Mouse (Mus musculus) testis, adult 2 months (tissue): ENCODE data around the gene Lrp10. TPM values are rescaled to one million over a fixed set of nuclear protein-coding genes. Genes with fewer than 3 reads are reported as not detected.
A peak's percentile ranks its signal among the peaks of the same experiment; 100 is the strongest.

Experiments
- H3K27ac ChIP-seq: fragments of 200-500 bp; 2 replicates; pipeline ENCODE4 v1.5.1; 2012; ENCODE audit warnings: low read depth, low read length; ENCODE audit not compliant: control insufficient read depth, insufficient read depth
- H3K27me3 ChIP-seq: fragments of 200-500 bp; 2 replicates; pipeline ENCODE4 v1.6.1; 2012; ENCODE audit warnings: mild to moderate bottlenecking, low read length, moderate library complexity; ENCODE audit not compliant: control insufficient read depth, insufficient read depth
- H3K36me3 ChIP-seq: fragments of 200-500 bp; 2 replicates; pipeline ENCODE4 v1.6.1; 2012; ENCODE audit warnings: mild to moderate bottlenecking, low read length; ENCODE audit not compliant: control insufficient read depth, insufficient read depth
- H3K4me1 ChIP-seq: fragments of 200-500 bp; 2 replicates; pipeline ENCODE4 v1.6.1; 2012; ENCODE audit warnings: low read length; ENCODE audit not compliant: control insufficient read depth, insufficient read depth
- H3K4me3 ChIP-seq: fragments of 200-500 bp; 2 replicates; pipeline ENCODE4 v1.5.1; 2012; ENCODE audit warnings: low read depth, mild to moderate bottlenecking, low read length, moderate library complexity, mixed read lengths; ENCODE audit not compliant: control insufficient read depth
- CTCF ChIP-seq: fragments of 200-500 bp; IDR thresholded peaks from 2 replicates; pipeline ENCODE4 v1.5.1; 2012; ENCODE audit warnings: low read depth, mild to moderate bottlenecking, inconsistent platforms, low read length, moderate library complexity; ENCODE audit not compliant: control insufficient read depth, insufficient read depth, insufficient replicate concordance
- POLR2A ChIP-seq: fragments of 200-500 bp; IDR thresholded peaks from 2 replicates; pipeline ENCODE4 v1.6.1; 2012; ENCODE audit warnings: low read depth, mild to moderate bottlenecking, inconsistent platforms, low read length, moderate library complexity; ENCODE audit not compliant: control insufficient read depth
- polyA plus RNA-seq: library from polyadenylated mRNA; depleted of rRNA; stranded (reverse); fragments of >200 nt; gene quantifications from 2 replicates; pipeline ENCODE4 v1.2.3, GENCODE M21; 2012

The Lrp10 gene
- polyA plus RNA-seq, 1 experiment: 13.8 TPM

DNA sequence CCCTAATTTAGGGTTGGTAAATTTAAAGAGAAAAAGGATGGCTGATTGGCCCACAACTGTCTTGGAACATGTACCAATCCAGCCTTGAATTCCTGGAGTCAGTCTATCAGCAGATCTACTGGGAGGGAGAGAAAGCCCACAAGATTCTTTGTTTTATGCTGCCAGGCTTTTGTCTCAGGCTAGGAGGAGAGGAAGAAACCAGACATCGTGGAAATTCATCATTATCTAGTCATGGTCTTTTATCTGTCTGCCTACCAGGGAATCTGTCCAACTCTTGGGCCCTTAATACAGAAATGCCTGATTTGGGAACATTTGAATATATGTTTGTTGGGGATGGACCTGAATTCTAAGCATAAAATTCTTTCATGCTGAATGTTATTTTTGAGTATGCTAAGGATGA is 38.4 kb upstream of the Lrp10 start:
- TF ChIP-seq CTCF: no peak
- Histone ChIP-seq H3K27ac (no peak overlapping the region), H3K4me1 (peaks cover 4% of the 10 kb centered on the region; the same call in 1 of the 2 replicates), H3K36me3 (no peaks in the 10 kb centered on the region), H3K27me3 (no peaks in the 10 kb centered on the region), H3K4me3 (no peak overlapping the region; the same call in 1 of the 2 replicates)

DNA sequence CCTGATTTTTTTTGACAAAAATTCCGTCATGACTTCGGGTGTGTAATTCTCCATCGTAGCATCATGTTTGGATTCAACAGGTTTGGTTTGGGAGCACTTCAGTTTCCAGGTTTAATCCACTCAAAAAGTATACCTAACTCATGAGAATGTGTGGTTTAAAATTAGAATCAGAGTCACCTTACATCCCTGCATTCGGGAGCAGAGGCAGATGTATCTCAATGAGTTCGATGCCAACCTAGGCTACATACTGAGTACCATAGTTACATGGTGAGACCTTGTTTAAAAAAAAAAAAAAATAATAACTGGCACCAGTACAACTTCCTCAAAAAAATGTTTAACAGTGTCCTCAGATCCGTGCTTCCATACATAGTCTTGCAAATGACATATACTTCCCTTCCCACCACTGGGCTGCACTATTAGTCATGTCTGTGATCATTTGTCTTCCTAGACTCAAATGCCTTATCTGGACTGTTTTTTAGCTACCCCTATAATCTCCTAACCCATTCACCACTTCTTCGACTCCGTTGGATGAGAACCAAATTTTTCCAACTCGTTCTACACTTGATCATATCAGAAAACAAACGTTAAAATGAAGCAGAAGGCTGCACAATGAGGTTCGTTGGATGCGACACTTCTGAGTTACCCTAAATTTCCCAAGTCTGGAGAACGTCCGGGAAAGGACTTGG is 37.8 kb upstream of the Lrp10 start:
- peak overlapping the region; percentile 93 for H3K27ac ChIP-seq
- no peaks in the 10 kb centered on the region for H3K27me3 ChIP-seq
- no peaks in the 10 kb centered on the region for H3K36me3 ChIP-seq
- H3K4me1 ChIP-seq: peaks cover 5% of the 10 kb centered on the region
- peak overlapping the region; percentile 88 for H3K4me3 ChIP-seq
- no peak for TF ChIP-seq CTCF
- no peak for TF ChIP-seq POLR2A

GRCm38 (mm10) chr14:54426689-54427398 is 37.1 kb upstream of the Lrp10 start, which contains the start of gene Mrpl52:
Gene Mrpl52, plus strand, starts transcription at chr14:54426909.
- H3K36me3 ChIP-seq: no peaks in the 10 kb centered on the region
- peak within 1 kb of the TSS; percentile 88 for H3K4me3 ChIP-seq
- TF ChIP-seq POLR2A (peak; percentile 92), CTCF (no peak)
- no peaks in the 10 kb centered on the region for H3K27me3 ChIP-seq
- H3K4me1 ChIP-seq: peaks cover 7% of the 10 kb centered on the region
- peak within 1 kb of the TSS; percentile 93 for H3K27ac ChIP-seq

GRCm38 (mm10) chr14:54427696-54428095 is 36.2 kb upstream of the Lrp10 start:
- H3K36me3 ChIP-seq: no peaks in the 10 kb centered on the region
- peaks cover 13% of the 10 kb centered on the region for H3K4me1 ChIP-seq
- H3K27me3 ChIP-seq: no peaks in the 10 kb centered on the region
- TF ChIP-seq POLR2A (no peak), CTCF (no peak)
- H3K27ac ChIP-seq: no peak overlapping the region
- no peak overlapping the region for H3K4me3 ChIP-seq

DNA sequence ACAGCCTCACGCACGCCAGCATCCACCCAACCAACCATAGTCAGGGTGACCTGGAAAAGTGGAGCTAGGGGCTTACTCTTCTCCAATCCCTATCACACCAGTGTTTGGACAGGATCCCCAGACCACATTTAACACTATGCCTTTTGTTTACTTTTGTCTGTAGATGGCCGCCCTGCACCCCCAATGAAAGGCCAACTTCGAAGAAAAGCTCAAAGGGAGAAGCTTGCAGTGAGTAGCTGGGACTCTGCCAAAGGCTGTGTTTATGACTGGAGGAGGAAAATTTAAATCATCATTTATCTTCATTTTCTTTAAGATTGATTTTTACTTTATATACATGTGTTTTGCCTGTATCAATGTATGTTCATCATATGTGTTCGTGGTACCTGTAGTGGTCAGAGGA is 35.5 kb upstream of the Lrp10 start:
- Histone ChIP-seq H3K4me3 (no peak overlapping the region), H3K36me3 (no peaks in the 10 kb centered on the region), H3K27me3 (no peaks in the 10 kb centered on the region), H3K27ac (no peak overlapping the region), H3K4me1 (peaks cover 15% of the 10 kb centered on the region)
- no peak for TF ChIP-seq CTCF
- no peak for TF ChIP-seq POLR2A

DNA sequence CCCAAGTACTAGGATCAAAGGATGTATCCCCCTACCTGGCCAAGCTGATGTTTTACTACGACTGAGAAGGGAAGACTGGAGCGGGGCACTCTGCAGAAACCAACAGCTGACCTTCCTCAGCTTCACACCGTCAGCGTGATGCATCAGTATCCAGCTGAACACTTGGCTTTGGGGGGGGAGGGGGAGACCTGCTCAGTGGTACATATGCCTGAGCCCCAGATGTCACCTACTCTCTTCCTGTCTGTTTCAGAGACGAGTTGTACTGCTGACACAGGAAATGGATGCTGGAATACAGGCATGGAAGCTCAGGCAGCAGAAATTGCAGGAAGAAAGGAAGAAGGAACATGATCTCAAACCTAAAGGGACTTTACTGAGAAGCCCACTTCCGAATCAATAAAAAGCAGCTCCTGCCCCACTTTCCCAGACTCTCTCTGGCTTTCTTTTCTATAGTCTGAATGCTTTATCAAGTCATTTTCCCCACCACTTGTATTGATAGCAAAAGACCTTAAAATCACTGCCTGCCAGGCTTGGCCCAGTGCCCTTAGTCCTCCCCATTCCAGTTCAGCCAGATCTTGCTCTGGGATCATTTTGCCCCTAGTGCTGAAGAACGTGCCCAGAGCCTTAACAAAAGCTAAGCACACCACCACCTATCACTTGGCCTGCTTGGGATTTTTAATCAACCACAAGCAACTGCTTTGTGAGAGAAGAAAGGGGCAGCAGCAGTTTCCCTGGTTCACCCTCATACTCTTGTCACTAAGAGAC is 34.4 kb upstream of the Lrp10 start:
- Histone ChIP-seq H3K27me3 (no peaks in the 10 kb centered on the region), H3K36me3 (no peaks in the 10 kb centered on the region), H3K4me3 (no peak overlapping the region), H3K27ac (no peak overlapping the region), H3K4me1 (peaks cover 15% of the 10 kb centered on the region)
- TF ChIP-seq POLR2A: no peak
- no peak for TF ChIP-seq CTCF
